Mouse (Mus musculus): ENCODE measurements around the gene Grin3b.

Grin3b gene

GRCm38 (mm10) chr10:79988506-79989271 is 18.2 kb downstream of the Grin3b start, which contains the start of gene Cnn2:
Cnn2 (plus strand) TSS chr10:79988584.
- DNase-seq (ENCODE audit: low read depth), result peak; percentile 81

- no peak for DNase-seq (ENCODE audit: low read depth)
Measured at GRCm38 (mm10) chr10:79989272-79989786, 18.8 kb downstream of the Grin3b start.

GRCm38 (mm10) chr10:79989870-79990269 is 19.4 kb downstream of the Grin3b start:
- DNase-seq (ENCODE audit: low read depth), result no peak

- DNase-seq (ENCODE audit: low read depth), result no peak
Measured at GRCm38 (mm10) chr10:79991099-79991498, 20.6 kb downstream of the Grin3b start.

- DNase-seq (ENCODE audit: low read depth), result peak; percentile 47
Measured at GRCm38 (mm10) chr10:79991548-79991947, 21.0 kb downstream of the Grin3b start.

GRCm38 (mm10) chr10:79994397-79995115 is 24.0 kb downstream of the Grin3b start:
- peak; percentile 72 for DNase-seq (ENCODE audit: low read depth)

- DNase-seq (ENCODE audit: low read depth), result peak; percentile 69
Measured at GRCm38 (mm10) chr10:79995636-79996035, 25.1 kb downstream of the Grin3b start.

GRCm38 (mm10) chr10:79996272-79997033 is 25.9 kb downstream of the Grin3b start, which contains the start of gene Abca7:
Abca7 (plus strand) TSS chr10:79996494.
- DNase-seq (ENCODE audit: low read depth), result peak; percentile 98

- peak; percentile 82 for DNase-seq (ENCODE audit: low read depth)
Measured at GRCm38 (mm10) chr10:79997034-79997760, 26.7 kb downstream of the Grin3b start.

GRCm38 (mm10) chr10:79997819-79998218 is 27.3 kb downstream of the Grin3b start:
- DNase-seq (ENCODE audit: low read depth), result no peak

GRCm38 (mm10) chr10:80001945-80002344 is 31.4 kb downstream of the Grin3b start:
- DNase-seq (ENCODE audit: low read depth), result no peak

- DNase-seq (ENCODE audit: low read depth), result no peak
Measured at GRCm38 (mm10) chr10:80002829-80003228, 32.3 kb downstream of the Grin3b start.

- no peak for DNase-seq (ENCODE audit: low read depth)
Measured at GRCm38 (mm10) chr10:80003374-80004232, 33.1 kb downstream of the Grin3b start.

GRCm38 (mm10) chr10:80004233-80004705 is 33.8 kb downstream of the Grin3b start:
- no peak for DNase-seq (ENCODE audit: low read depth)

GRCm38 (mm10) chr10:80011740-80012139 is 41.2 kb downstream of the Grin3b start:
- DNase-seq (ENCODE audit: low read depth), result no peak

- DNase-seq (ENCODE audit: low read depth), result no peak
Measured at GRCm38 (mm10) chr10:80013609-80014008, 43.1 kb downstream of the Grin3b start.

- peak; percentile 46 for DNase-seq (ENCODE audit: low read depth)
Measured at GRCm38 (mm10) chr10:80014484-80015290, 44.2 kb downstream of the Grin3b start.

GRCm38 (mm10) chr10:80015583-80015982 is 45.1 kb downstream of the Grin3b start:
- no peak for DNase-seq (ENCODE audit: low read depth)

GRCm38 (mm10) chr10:80016511-80016910 is 46.0 kb downstream of the Grin3b start, which contains the start of gene Arhgap45:
Arhgap45 (plus strand) TSS chr10:80016653.
- DNase-seq (ENCODE audit: low read depth), result peak; percentile 95

Data from induced T-regulatory cell, adult 2 months (primary cell).